Mouse (Mus musculus) midbrain, embryonic 10.5 days (tissue): ENCODE results near the gene Fbxo47. TPM values are rescaled to one million over a fixed set of nuclear protein-coding genes. Genes with fewer than 3 reads are reported as not detected.
"Not testable (repeated sequence)": the region's sequence is repeated elsewhere in the genome, so short reads cannot be mapped to it uniquely, and the experiment has no call there.

Experiments used
- DNase-seq: peaks from one replicate; pipeline ENCODE4 v3.0.0-alpha.2; 2017; ENCODE audit warnings: low spot score
- H3K27ac ChIP-seq: fragments of 300-500 bp; sonication (generic); replicated peaks from 2 replicates; pipeline ENCODE4 v1.5.1; 2016; ENCODE audit warnings: mild to moderate bottlenecking
- H3K27me3 ChIP-seq: fragments of 300-500 bp; sonication (generic); 2 replicates; pipeline ENCODE4 v1.6.1; 2016; ENCODE audit warnings: low read depth, mild to moderate bottlenecking; ENCODE audit not compliant: poor library complexity, severe bottlenecking
- H3K36me3 ChIP-seq: fragments of 300-500 bp; sonication (generic); 2 replicates; pipeline ENCODE4 v1.6.1; 2016; ENCODE audit warnings: mild to moderate bottlenecking, moderate library complexity
- H3K4me1 ChIP-seq: fragments of 300-500 bp; sonication (generic); 2 replicates; pipeline ENCODE4 v1.6.1; 2016
- H3K4me3 ChIP-seq: fragments of 300-500 bp; sonication (generic); 2 replicates; pipeline ENCODE4 v1.5.1; 2016; ENCODE audit warnings: mild to moderate bottlenecking, moderate library complexity
- H3K9me3 ChIP-seq: fragments of 300-500 bp; sonication (generic); replicated peaks from 2 replicates; pipeline ENCODE4 v1.6.1; 2016; ENCODE audit warnings: mild to moderate bottlenecking
- WGBS: fragments of 180-500 bp; shearing (Covaris S2); methylation state at CpG from one replicate; pipeline ENCODE4 v1.1.7; 2016; 5-methylcytosine and 5-hydroxymethylcytosine counted together
- polyA plus RNA-seq: library from polyadenylated mRNA; unstranded; fragments of >200 nt; fragmentation: Nextera tagmentation; extraction: Ambion mirVana; gene quantifications from 2 replicates; pipeline ENCODE4 v1.2.1, GENCODE M21; 2016

Fbxo47 gene
- polyA plus RNA-seq, 1 experiment from 2014 or later, result 0.38 TPM

- H3K4me3 ChIP-seq, result 0 out of 2 replicates have a peak overlapping the region, but pooled peaks have one; percentile 1
- no peaks in the 10 kb centered on the region for H3K9me3 ChIP-seq
- 42% methylated on average over 10 of the region's 10 CpGs for WGBS
- peaks cover 46% of the 10 kb centered on the region for H3K36me3 ChIP-seq
- H3K27me3 ChIP-seq, result no peaks in the 10 kb centered on the region
- DNase-seq, result no peak
- peaks cover 26% of the 10 kb centered on the region for H3K4me1 ChIP-seq
- peak overlapping the region; percentile 64 for H3K27ac ChIP-seq
Measured at GRCm38 (mm10) chr11:97838779-97839440, 45.0 kb downstream of the Fbxo47 start.

- DNase-seq, result no peak
- Histone ChIP-seq H3K9me3 (no peaks in the 10 kb centered on the region), H3K27me3 (no peaks in the 10 kb centered on the region), H3K4me3 (no peak overlapping the region), H3K4me1 (peaks cover 26% of the 10 kb centered on the region), H3K36me3 (peaks cover 51% of the 10 kb centered on the region), H3K27ac (no peak overlapping the region)
- WGBS, result 83% methylated on average over 7 of the region's 7 CpGs
Measured at GRCm38 (mm10) chr11:97837641-97838149, 46.3 kb downstream of the Fbxo47 start.

- not testable (repeated sequence) for H3K4me3 ChIP-seq, H3K27ac ChIP-seq, H3K27me3 ChIP-seq, H3K9me3 ChIP-seq, DNase-seq
- peaks cover 55% of the 10 kb centered on the region for H3K36me3 ChIP-seq
- peaks cover 21% of the 10 kb centered on the region for H3K4me1 ChIP-seq
- WGBS, result 69% methylated on average over 9 of the region's 9 CpGs
Measured at GRCm38 (mm10) chr11:97837051-97837450, 46.9 kb downstream of the Fbxo47 start.

GRCm38 (mm10) chr11:97836541-97836940, 47.4 kb downstream of the Fbxo47 start:
- H3K9me3 ChIP-seq, result no peaks in the 10 kb centered on the region
- H3K36me3 ChIP-seq, result peaks cover 60% of the 10 kb centered on the region
- no peak for DNase-seq
- H3K27ac ChIP-seq, result no peak overlapping the region
- H3K4me3 ChIP-seq, result no peak overlapping the region
- H3K4me1 ChIP-seq, result peaks cover 16% of the 10 kb centered on the region
- 58% methylated on average over 8 of the region's 8 CpGs for WGBS
- H3K27me3 ChIP-seq, result no peaks in the 10 kb centered on the region

GRCm38 (mm10) chr11:97833352-97833751, 50.6 kb downstream of the Fbxo47 start:
- no peak overlapping the region for H3K27ac ChIP-seq
- H3K36me3 ChIP-seq, result peaks cover 79% of the 10 kb centered on the region
- H3K9me3 ChIP-seq, result no peaks in the 10 kb centered on the region
- H3K4me1 ChIP-seq, result no peaks in the 10 kb centered on the region
- WGBS, result 78% methylated on average over 15 of the region's 15 CpGs
- H3K4me3 ChIP-seq, result no peak overlapping the region
- H3K27me3 ChIP-seq, result no peaks in the 10 kb centered on the region
- no peak for DNase-seq

GRCm38 (mm10) chr11:97832001-97832400, 52.0 kb downstream of the Fbxo47 start:
- DNase-seq, result no peak
- Histone ChIP-seq H3K4me3 (no peak overlapping the region), H3K27me3 (no peaks in the 10 kb centered on the region), H3K9me3 (no peaks in the 10 kb centered on the region), H3K36me3 (peaks cover 80% of the 10 kb centered on the region), H3K27ac (no peak overlapping the region), H3K4me1 (no peaks in the 10 kb centered on the region)
- 89% methylated on average over 11 of the region's 11 CpGs for WGBS

GRCm38 (mm10) chr11:97830501-97830900, 53.5 kb downstream of the Fbxo47 start:
- H3K36me3 ChIP-seq, result peaks cover 79% of the 10 kb centered on the region
- WGBS, result 87% methylated on average over 6 of the region's 6 CpGs
- peak; percentile 7 for DNase-seq

GRCm38 (mm10) chr11:97829913-97830476, 54.0 kb downstream of the Fbxo47 start:
- no peaks in the 10 kb centered on the region for H3K9me3 ChIP-seq
- H3K4me3 ChIP-seq, result no peak overlapping the region
- H3K4me1 ChIP-seq, result no peaks in the 10 kb centered on the region
- H3K27ac ChIP-seq, result 0 out of 2 replicates have a peak overlapping the region, but pooled peaks have one; percentile 23
- peaks cover 79% of the 10 kb centered on the region for H3K36me3 ChIP-seq
- WGBS, result 88% methylated on average over 12 of the region's 12 CpGs
- H3K27me3 ChIP-seq, result no peaks in the 10 kb centered on the region
- DNase-seq, result peak; percentile 11

More at GRCm38 (mm10) chr11:97830501-97830900, 53.5 kb downstream of the Fbxo47 start:
- Histone ChIP-seq H3K9me3 (no peaks in the 10 kb centered on the region), H3K27ac (0 out of 2 replicates have a peak overlapping the region, but pooled peaks have one; percentile 23), H3K4me3 (no peak overlapping the region), H3K27me3 (no peaks in the 10 kb centered on the region), H3K4me1 (no peaks in the 10 kb centered on the region)

- Histone ChIP-seq H3K27me3 (no peaks in the 10 kb centered on the region), H3K4me1 (no peaks in the 10 kb centered on the region), H3K9me3 (no peaks in the 10 kb centered on the region), H3K4me3 (no peak overlapping the region), H3K36me3 (peaks cover 78% of the 10 kb centered on the region), H3K27ac (no peak overlapping the region)
- no peak for DNase-seq
- whole genome bisulfite sequencing, result 92% methylated on average over 7 of the region's 7 CpGs
Measured at GRCm38 (mm10) chr11:97829365-97829764, 54.6 kb downstream of the Fbxo47 start.

GRCm38 (mm10) chr11:97827654-97828053, 56.3 kb downstream of the Fbxo47 start:
- H3K9me3 ChIP-seq, result no peaks in the 10 kb centered on the region
- WGBS, result 90% methylated on average over 6 of the region's 6 CpGs
- peaks cover 77% of the 10 kb centered on the region for H3K36me3 ChIP-seq
- H3K27me3 ChIP-seq, result no peaks in the 10 kb centered on the region
- DNase-seq, result no peak
- peaks cover 7% of the 10 kb centered on the region for H3K4me1 ChIP-seq
- H3K27ac ChIP-seq, result no peak overlapping the region
- H3K4me3 ChIP-seq, result no peak overlapping the region

GRCm38 (mm10) chr11:97826414-97826813, 57.5 kb downstream of the Fbxo47 start:
- H3K27me3 ChIP-seq, result no peaks in the 10 kb centered on the region
- 79% methylated on average over 7 of the region's 7 CpGs for WGBS
- H3K9me3 ChIP-seq, result no peaks in the 10 kb centered on the region
- peaks cover 11% of the 10 kb centered on the region for H3K4me1 ChIP-seq
- peaks cover 71% of the 10 kb centered on the region for H3K36me3 ChIP-seq
- DNase-seq, result no peak
- no peak overlapping the region for H3K4me3 ChIP-seq
- no peak overlapping the region for H3K27ac ChIP-seq

GRCm38 (mm10) chr11:97825971-97826370, 58.0 kb downstream of the Fbxo47 start:
- Histone ChIP-seq H3K4me3 (no peak overlapping the region), H3K27ac (no peak overlapping the region), H3K4me1 (peaks cover 16% of the 10 kb centered on the region), H3K27me3 (no peaks in the 10 kb centered on the region), H3K9me3 (no peaks in the 10 kb centered on the region), H3K36me3 (peaks cover 76% of the 10 kb centered on the region)
- WGBS, result 87% methylated on average over 9 of the region's 9 CpGs
- no peak for DNase-seq

- H3K36me3 ChIP-seq, result peaks cover 77% of the 10 kb centered on the region
- no peaks in the 10 kb centered on the region for H3K27me3 ChIP-seq
- H3K4me1 ChIP-seq, result peaks cover 22% of the 10 kb centered on the region
- no peaks in the 10 kb centered on the region for H3K9me3 ChIP-seq
- no peak overlapping the region for H3K27ac ChIP-seq
- H3K4me3 ChIP-seq, result no peak overlapping the region
- no peak for DNase-seq
- WGBS, result 86% methylated on average over 10 of the region's 10 CpGs
Measured at GRCm38 (mm10) chr11:97825295-97825694, 58.7 kb downstream of the Fbxo47 start.
